Mouse (Mus musculus) embryonic facial prominence, embryonic 14.5 days (tissue): ENCODE measurements around the gene Llph. TPM values are rescaled to one million over a fixed set of nuclear protein-coding genes. Genes with fewer than 3 reads are reported as not detected.
A peak's percentile ranks its signal among the peaks of the same experiment; 100 is the strongest.

ENCODE experiments used
- ATAC-seq: fragments of 200-750 bp; cut with Nextera tagmentation; 2 replicates; pipeline ENCODE4 v1.8.0; 2017; ENCODE audit warnings: low read depth, moderate number of reproducible peaks, moderate TSS enrichment
- DNase-seq: peaks from one replicate; pipeline ENCODE4 v3.0.0-alpha.2; 2015; ENCODE audit warnings: low spot score
- H3K27ac ChIP-seq: fragments of 300-500 bp; sonication (generic); replicated peaks from 2 replicates; pipeline ENCODE4 v1.5.1; 2014; ENCODE audit warnings: low read depth, mild to moderate bottlenecking, low read length, moderate library complexity
- H3K27me3 ChIP-seq: fragments of 300-500 bp; sonication (generic); replicated peaks from 2 replicates; pipeline ENCODE4 v1.6.1; 2014; ENCODE audit warnings: low read length; ENCODE audit not compliant: control insufficient read depth, insufficient read depth
- H3K36me3 ChIP-seq: fragments of 300-500 bp; sonication (generic); 2 replicates; pipeline ENCODE4 v1.6.1; 2014; ENCODE audit warnings: low read length, mixed read lengths; ENCODE audit not compliant: control insufficient read depth, insufficient read depth
- H3K4me1 ChIP-seq: fragments of 300-500 bp; sonication (generic); 2 replicates; pipeline ENCODE4 v1.6.1; 2014; ENCODE audit warnings: antibody characterized with exemption, low read length; ENCODE audit not compliant: control insufficient read depth, insufficient read depth
- H3K4me2 ChIP-seq: fragments of 300-500 bp; sonication (generic); 2 replicates; pipeline ENCODE4 v1.6.1; 2014; ENCODE audit warnings: low read depth, mild to moderate bottlenecking, low read length, moderate library complexity, mixed read lengths
- H3K4me3 ChIP-seq: fragments of 300-500 bp; sonication (generic); 2 replicates; pipeline ENCODE4 v1.5.1; 2014; ENCODE audit warnings: low read depth, mild to moderate bottlenecking, low read length
- H3K9ac ChIP-seq: fragments of 300-500 bp; sonication (generic); 2 replicates; pipeline ENCODE4 v1.6.1; 2014; ENCODE audit warnings: low read depth, mild to moderate bottlenecking, low read length, moderate library complexity, mixed read lengths
- H3K9me3 ChIP-seq: fragments of 300-500 bp; sonication (generic); 2 replicates; pipeline ENCODE4 v1.6.1; 2016; ENCODE audit warnings: low read length; ENCODE audit not compliant: control insufficient read depth
- WGBS: fragments of 180-500 bp; shearing (Covaris S2); extraction: QIAGEN DNeasy Blood & Tissue Kit; methylation state at CpG from one replicate; pipeline ENCODE4 v1.1.7; 2014; 5-methylcytosine and 5-hydroxymethylcytosine counted together
- polyA plus RNA-seq: library from polyadenylated mRNA; unstranded; fragments of >200 nt; fragmentation: Nextera tagmentation; extraction: Ambion mirVana; gene quantifications from 2 replicates; pipeline ENCODE4 v1.2.1, GENCODE M21; 2014

Llph gene
- polyA plus RNA-seq, 1 experiment from 2014 or later, result 44.4 TPM

DNA sequence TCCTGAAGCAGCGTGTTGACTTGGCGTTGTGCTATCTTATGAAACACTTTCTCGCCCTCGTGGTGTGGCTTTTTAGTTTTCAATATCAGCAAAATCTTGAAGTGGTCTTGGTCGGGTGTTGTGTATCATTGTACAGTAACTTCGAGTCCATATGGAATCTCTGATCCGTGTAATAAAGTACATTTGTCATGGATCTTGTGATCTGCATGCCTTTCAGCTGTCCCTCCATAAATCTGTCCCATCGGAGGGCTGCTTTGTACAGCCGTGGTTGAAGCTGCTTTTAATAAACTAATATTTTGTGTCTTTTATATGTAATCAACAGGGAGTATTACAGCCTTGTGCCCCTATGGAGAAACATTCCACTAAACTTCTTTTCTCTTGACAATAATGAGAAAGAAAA lies 10.0 kb downstream of the Llph start:
- WGBS, result 54% methylated on average over 9 of the region's 9 CpGs
- peaks cover 7% of the 10 kb centered on the region; the same call in 1 of the 2 replicates for H3K36me3 ChIP-seq

DNA sequence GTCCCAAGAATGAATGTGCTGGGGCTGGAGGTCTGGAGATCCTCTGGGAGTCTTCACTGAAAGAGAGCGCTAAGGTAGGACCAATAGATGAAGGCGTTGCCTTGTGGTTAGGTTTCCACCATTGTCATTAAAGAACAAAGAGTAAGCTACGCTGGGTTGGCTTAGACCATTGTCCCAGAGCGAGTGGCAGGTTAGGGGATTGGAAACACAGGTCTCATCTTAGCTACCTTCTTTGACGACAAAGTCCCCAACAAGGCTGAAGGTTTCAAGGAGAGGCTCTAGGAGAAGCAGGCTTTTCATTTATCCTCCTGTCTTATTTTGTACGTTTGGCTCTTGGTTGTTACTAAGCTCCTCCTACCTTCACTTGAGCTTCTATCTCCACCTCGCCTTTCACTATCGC lies 11.4 kb downstream of the Llph start:
- ATAC-seq, result no peak
- H3K36me3 ChIP-seq, result no peaks in the 10 kb centered on the region
- no peak overlapping the region for H3K9ac ChIP-seq
- H3K27ac ChIP-seq, result no peak overlapping the region
- no peak for DNase-seq
- no peaks in the 10 kb centered on the region for H3K27me3 ChIP-seq
- no peaks in the 10 kb centered on the region for H3K9me3 ChIP-seq
- no peak overlapping the region for H3K4me3 ChIP-seq
- 90% methylated on average over 8 of the region's 8 CpGs for WGBS
- H3K4me2 ChIP-seq, result no peak overlapping the region
- H3K4me1 ChIP-seq, result peaks cover 9% of the 10 kb centered on the region

More for the DNA sequence above, 10.0 kb downstream of the Llph start:
- H3K27ac ChIP-seq, result 0 out of 2 replicates have a peak overlapping the region, but pooled peaks have one; percentile 29
- DNase-seq (peak; percentile 51), ATAC-seq (no peak)
- H3K9me3 ChIP-seq, result no peaks in the 10 kb centered on the region
- peak overlapping the region; percentile 25; the same call in 1 of the 2 replicates for H3K4me2 ChIP-seq
- no peak overlapping the region for H3K4me3 ChIP-seq
- no peaks in the 10 kb centered on the region for H3K27me3 ChIP-seq
- H3K9ac ChIP-seq, result no peak overlapping the region
- no peaks in the 10 kb centered on the region for H3K4me1 ChIP-seq

DNA sequence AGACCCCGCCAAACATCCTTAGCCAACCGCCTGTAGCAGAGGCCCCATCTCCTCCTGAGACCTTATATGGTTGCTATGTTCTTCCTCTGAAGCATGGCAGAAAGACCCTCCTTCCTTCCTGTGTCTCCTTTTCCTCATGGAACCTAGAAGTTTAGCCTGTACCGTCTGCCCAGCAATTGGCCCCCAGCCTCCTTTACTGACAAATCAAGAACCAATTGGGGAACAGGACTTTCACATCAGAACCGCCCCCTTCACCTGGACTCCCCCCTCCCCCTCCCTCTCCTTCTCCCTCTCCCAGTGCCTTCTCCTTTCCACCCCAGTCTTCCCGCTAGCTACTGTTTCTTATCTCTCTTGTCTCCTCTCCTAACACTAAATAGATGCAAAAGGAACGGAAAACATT lies 12.6 kb downstream of the Llph start:
- WGBS, result 70% methylated on average over 6 of the region's 6 CpGs
- H3K4me1 ChIP-seq, result peaks cover 9% of the 10 kb centered on the region
- no peak overlapping the region for H3K9ac ChIP-seq
- no peaks in the 10 kb centered on the region for H3K36me3 ChIP-seq
- H3K4me2 ChIP-seq, result no peak overlapping the region
- H3K4me3 ChIP-seq, result no peak overlapping the region
- DNase-seq (no peak), ATAC-seq (no peak)
- no peaks in the 10 kb centered on the region for H3K9me3 ChIP-seq
- no peak overlapping the region for H3K27ac ChIP-seq
- H3K27me3 ChIP-seq, result no peaks in the 10 kb centered on the region

DNA sequence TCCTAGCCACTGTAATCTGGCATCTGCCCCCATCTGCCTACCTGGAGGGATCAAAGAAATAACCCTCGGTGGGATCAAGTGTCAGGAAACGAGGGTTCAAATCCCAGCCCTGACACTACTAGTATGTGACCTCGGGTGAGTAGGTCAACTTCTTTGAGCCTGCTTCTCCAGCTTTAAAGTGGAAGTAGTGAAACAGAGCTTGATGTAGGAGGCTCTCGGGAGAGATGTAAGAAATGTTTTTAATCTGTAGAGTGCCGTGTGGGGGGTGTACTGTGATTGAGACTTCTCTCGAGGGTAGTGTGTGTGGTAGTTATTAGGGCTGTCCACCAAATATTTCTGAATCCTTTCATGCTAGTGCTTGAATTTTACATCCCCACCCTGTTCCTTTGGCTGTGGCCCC lies 15.6 kb downstream of the Llph start:
- H3K4me3 ChIP-seq, result no peak overlapping the region
- no peak overlapping the region for H3K27ac ChIP-seq
- H3K27me3 ChIP-seq, result no peaks in the 10 kb centered on the region
- no peak overlapping the region for H3K9ac ChIP-seq
- H3K9me3 ChIP-seq, result no peaks in the 10 kb centered on the region
- no peak overlapping the region for H3K4me2 ChIP-seq
- 31% methylated on average over 6 of the region's 6 CpGs for WGBS
- no peaks in the 10 kb centered on the region for H3K36me3 ChIP-seq
- DNase-seq, result no peak
- H3K4me1 ChIP-seq, result peaks cover 23% of the 10 kb centered on the region
- ATAC-seq, result no peak

DNA sequence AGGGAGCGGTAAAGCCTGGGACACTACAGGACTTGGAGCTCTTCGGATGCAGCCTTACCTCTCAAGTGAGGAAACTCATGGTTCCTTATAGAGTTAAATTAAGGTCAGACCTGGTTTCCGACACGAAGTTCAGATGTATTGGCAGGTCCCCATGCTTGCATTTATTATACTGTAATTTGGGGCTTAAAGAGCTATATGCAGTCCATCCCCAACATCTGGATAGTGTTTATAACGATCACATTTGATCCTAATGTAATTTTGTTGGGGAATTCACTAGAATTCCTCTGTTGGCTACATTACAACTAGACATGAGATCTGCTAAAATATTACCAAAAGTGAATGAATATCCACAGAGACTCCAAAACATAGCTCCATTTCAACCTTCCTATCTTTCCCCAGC lies 18.8 kb downstream of the Llph start:
- Histone ChIP-seq H3K4me1 (peaks cover 23% of the 10 kb centered on the region), H3K4me3 (no peak overlapping the region), H3K4me2 (peak overlapping the region; percentile 27)

DNA sequence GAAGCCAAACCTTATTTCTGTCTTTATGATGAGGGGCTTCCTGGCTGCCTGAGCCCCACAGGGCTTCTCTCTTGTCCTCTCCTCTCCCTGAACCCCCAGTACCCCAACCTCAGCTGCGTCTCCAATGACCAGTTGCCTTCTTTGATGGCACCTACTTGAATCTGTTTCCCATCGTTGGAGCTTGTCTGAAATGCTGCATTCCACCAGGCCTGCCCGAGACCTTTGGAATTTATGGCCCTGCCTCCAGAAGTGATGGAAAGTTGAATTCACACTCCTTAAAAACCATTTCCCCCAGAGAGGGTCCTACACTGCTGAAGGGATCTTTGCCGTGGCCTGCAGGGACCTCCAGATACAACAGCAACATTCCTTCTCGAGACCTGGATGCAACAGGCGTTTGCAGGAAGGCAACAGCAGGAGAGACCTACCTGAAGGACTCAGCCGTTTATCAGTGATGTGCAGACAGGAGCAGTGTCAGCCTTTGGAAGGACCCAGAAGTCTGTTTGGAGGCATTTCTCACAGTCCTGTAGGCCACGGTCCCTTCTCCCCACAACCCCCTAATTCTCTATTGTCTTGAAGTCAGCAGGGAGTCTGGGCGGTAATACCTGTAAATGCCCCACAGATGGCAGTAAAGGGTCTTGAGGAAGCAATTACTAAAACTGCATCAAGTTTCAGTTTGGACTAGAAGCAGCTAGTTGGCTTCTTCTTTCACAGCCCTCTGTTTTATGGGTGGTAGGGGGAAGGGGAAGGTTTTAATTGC lies 20.3 kb downstream of the Llph start:
- H3K9ac ChIP-seq, result no peak overlapping the region
- H3K36me3 ChIP-seq, result no peaks in the 10 kb centered on the region
- DNase-seq (peak; percentile 90), ATAC-seq (no peak)
- no peaks in the 10 kb centered on the region for H3K9me3 ChIP-seq
- H3K4me3 ChIP-seq, result no peak overlapping the region
- peak overlapping the region; percentile 49 for H3K27ac ChIP-seq
- peak overlapping the region; percentile 27 for H3K4me2 ChIP-seq
- H3K27me3 ChIP-seq, result no peaks in the 10 kb centered on the region
- peaks cover 27% of the 10 kb centered on the region for H3K4me1 ChIP-seq
- WGBS, result 23% methylated on average over 9 of the region's 9 CpGs

More for the DNA sequence above, 18.8 kb downstream of the Llph start:
- no peaks in the 10 kb centered on the region for H3K27me3 ChIP-seq
- no peaks in the 10 kb centered on the region for H3K9me3 ChIP-seq
- 48% methylated on average over 5 of the region's 5 CpGs for WGBS
- no peaks in the 10 kb centered on the region for H3K36me3 ChIP-seq
- DNase-seq (peak; percentile 89), ATAC-seq (peak; percentile 54)
- no peak overlapping the region for H3K27ac ChIP-seq
- no peak overlapping the region for H3K9ac ChIP-seq

DNA sequence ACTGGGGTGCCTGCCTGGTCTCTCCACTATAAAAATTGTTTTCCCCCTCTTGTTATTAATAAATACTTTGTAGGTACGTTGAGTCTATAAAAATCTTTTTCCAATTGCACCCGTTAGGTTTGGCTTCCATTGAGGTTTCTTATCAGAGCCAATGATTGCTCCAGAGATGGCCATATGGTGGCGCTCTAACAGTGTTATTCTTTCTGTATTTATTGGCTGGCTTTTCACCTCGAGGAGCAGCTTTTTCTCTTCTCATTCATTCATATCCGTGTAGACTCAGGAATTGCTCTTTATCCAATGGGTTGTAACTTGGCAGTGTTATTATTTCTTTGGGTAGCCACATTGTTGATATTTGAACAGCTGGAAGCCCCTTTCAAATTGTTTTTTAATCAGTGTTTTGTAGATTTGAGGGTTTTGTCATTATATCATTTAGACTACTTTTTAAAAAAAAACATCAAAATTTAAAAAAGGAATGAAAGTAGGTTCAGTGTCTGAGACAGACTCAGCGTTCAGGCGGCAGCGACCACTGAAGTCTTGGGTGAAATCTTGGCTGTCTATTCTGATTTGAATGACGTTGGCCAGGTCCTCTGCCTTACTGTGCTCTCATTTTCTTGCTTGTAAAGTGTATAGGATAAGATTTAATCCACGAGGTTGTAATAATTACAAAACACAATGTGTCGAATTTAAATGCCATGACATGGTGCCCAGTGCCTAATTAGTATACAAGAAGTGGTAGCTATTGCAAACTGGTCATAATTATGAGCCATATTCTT lies 24.2 kb downstream of the Llph start:
- DNase-seq, result no peak
- no peaks in the 10 kb centered on the region for H3K36me3 ChIP-seq
- WGBS, result 36% methylated on average over 11 of the region's 11 CpGs
- H3K4me3 ChIP-seq, result no peak overlapping the region
- H3K9ac ChIP-seq, result no peak overlapping the region
- H3K27me3 ChIP-seq, result no peaks in the 10 kb centered on the region
- no peaks in the 10 kb centered on the region for H3K9me3 ChIP-seq
- peaks cover 19% of the 10 kb centered on the region for H3K4me1 ChIP-seq
- H3K27ac ChIP-seq, result no peak overlapping the region
- ATAC-seq, result no peak
- H3K4me2 ChIP-seq, result no peak overlapping the region

DNA sequence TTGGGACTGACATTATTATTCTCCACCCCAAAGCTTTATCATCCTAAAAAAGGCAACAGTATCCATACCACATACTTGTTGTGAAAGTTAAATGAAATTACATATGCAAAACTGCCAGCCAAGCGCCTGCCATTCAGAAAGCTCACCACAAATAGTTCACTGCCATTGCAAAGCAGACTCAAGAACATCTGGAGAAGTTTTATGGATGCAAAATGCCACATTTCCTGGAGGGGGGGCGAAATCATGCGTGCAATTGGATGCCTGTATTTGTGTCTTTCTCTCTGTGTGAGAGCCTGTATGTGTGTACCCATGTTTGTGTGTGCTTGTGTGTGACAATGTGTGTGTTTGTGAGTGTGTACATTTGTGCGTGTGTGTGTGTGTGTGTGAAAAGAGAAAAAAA lies 24.9 kb downstream of the Llph start:
- 54% methylated on average over 4 of the region's 4 CpGs for WGBS
- no peaks in the 10 kb centered on the region for H3K27me3 ChIP-seq
- DNase-seq (peak; percentile 78), ATAC-seq (no peak)
- no peak overlapping the region for H3K4me2 ChIP-seq
- H3K4me1 ChIP-seq, result peaks cover 14% of the 10 kb centered on the region
- no peaks in the 10 kb centered on the region for H3K9me3 ChIP-seq
- no peaks in the 10 kb centered on the region for H3K36me3 ChIP-seq
- no peak overlapping the region for H3K4me3 ChIP-seq
- no peak overlapping the region for H3K9ac ChIP-seq
- no peak overlapping the region for H3K27ac ChIP-seq
